Mouse (Mus musculus): Measurements from ENCODE around the gene Rgs4. TPM values are rescaled to one million over a fixed set of nuclear protein-coding genes. Genes with fewer than 3 reads are reported as not detected.

Gene Rgs4
- polyA plus RNA-seq, 1 experiment from 2014 or later: 50.1 TPM

DNA sequence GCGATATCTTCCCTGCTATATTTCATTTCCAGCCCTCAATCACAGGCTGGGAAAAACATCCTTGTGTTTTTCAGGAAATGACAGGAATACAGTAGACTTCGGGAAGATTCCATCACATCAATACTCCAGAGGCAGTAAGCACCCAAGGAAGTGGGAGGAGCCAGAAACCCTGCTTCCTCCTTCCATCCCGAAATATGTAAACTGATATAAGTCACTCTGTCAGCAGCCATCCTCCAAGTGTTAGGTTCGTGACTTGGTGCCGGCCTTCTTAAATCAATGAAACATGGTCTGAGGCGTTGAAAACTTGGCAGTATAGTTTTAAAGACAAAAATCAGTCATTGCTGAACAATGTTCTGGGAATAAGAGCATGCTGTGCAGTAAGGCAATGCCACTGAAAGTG lies 11.3 kb downstream of the Rgs4 start:
- no peaks in the 10 kb centered on the region for H3K27me3 ChIP-seq (replicated peaks)
- 86% methylated on average over 6 of the region's 6 CpGs for WGBS
- no peaks in the 10 kb centered on the region for H3K36me3 ChIP-seq (replicated peaks)
- no peaks in the 10 kb centered on the region for H3K4me1 ChIP-seq
- H3K27ac ChIP-seq: no peak overlapping the region
- H3K9me3 ChIP-seq: no peaks in the 10 kb centered on the region
- H3K9ac ChIP-seq: no peak overlapping the region
- H3K4me3 ChIP-seq: no peak overlapping the region
- no peak overlapping the region for H3K4me2 ChIP-seq
- ATAC-seq (replicated peaks): no peak

DNA sequence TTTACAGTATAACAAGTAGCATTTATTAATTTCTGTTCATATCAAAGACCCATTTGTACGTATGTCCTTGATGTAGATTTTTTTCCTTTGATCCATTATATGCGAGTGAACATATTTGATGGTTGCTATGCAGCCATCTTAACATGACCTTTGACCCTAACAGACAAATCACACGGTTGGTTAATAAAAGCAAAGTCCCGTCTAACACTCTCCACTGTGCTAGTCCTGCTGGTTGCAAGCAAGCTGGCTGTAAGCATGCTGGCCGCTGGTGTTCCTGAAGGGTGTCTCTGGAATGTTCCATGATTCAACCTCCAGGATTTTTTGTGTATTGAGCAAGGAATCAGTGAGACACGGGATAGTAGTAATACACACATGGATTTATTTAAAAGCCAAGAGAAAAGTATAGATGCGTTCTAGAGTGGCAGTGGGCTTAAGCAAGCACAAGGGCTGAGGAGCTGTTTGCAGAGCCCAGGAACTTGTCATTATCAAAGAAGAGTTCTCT lies 16.8 kb downstream of the Rgs4 start:
- no peaks in the 10 kb centered on the region for H3K9me3 ChIP-seq
- H3K4me1 ChIP-seq: no peaks in the 10 kb centered on the region
- no peak overlapping the region for H3K27ac ChIP-seq
- no peak overlapping the region for H3K4me2 ChIP-seq
- H3K4me3 ChIP-seq: no peak overlapping the region
- H3K9ac ChIP-seq: no peak overlapping the region
- H3K27me3 ChIP-seq (replicated peaks): no peaks in the 10 kb centered on the region
- ATAC-seq (replicated peaks): no peak
- 49% methylated on average over 7 of the region's 7 CpGs for WGBS
- no peaks in the 10 kb centered on the region for H3K36me3 ChIP-seq (replicated peaks)

DNA sequence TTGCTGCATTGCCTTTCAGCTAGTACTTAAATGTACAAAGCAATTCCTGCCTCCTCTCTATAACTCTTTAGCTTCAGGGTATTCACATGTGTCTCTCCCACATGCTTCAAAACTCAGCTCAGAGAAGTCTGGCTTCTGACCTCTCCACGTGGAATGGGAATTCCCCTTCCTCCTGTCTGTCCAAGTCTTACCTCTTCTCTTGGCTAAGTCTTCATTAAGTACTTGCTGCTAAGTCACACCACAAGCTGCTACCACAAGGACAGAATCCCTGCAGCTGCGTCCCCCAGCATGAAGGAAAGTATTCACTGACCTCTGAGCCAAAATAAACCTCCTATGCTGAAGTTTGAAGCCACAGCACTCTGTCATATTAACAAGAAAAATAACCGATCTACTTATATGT lies 21.1 kb downstream of the Rgs4 start:
- no peak for ATAC-seq (replicated peaks)
- Histone ChIP-seq H3K9me3 (no peaks in the 10 kb centered on the region), H3K27me3 (replicated peaks) (no peaks in the 10 kb centered on the region), H3K27ac (no peak overlapping the region), H3K4me1 (no peaks in the 10 kb centered on the region), H3K36me3 (replicated peaks) (no peaks in the 10 kb centered on the region), H3K9ac (no peak overlapping the region), H3K4me2 (no peak overlapping the region), H3K4me3 (no peak overlapping the region)
- 77% methylated on average over 3 of the region's 3 CpGs for WGBS

DNA sequence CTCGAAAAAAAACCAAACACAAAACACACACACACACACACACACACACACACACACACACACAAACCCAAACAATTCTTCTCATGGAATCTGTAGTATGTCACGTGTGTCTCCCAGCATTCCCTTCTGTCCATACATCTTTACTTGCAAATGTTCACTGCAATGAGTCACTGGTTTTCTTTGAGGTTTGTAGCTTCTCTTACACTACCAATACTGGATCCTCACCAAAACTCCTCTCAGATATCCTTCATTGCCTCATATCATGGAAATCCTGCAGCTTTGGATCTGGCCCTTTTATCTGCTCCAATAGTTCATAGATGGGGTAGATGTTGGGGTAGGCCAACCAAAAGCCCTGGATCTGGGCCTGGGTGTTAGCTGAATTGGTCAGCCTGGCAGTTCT lies 25.6 kb downstream of the Rgs4 start:
- H3K27me3 ChIP-seq (replicated peaks): no peaks in the 10 kb centered on the region
- no peak overlapping the region for H3K4me3 ChIP-seq
- 61% methylated on average over 2 of the region's 2 CpGs for WGBS
- no peak for ATAC-seq (replicated peaks)
- H3K9ac ChIP-seq: no peak overlapping the region
- H3K36me3 ChIP-seq (replicated peaks): no peaks in the 10 kb centered on the region
- no peak overlapping the region for H3K27ac ChIP-seq
- no peak overlapping the region for H3K4me2 ChIP-seq
- H3K9me3 ChIP-seq: no peaks in the 10 kb centered on the region
- H3K4me1 ChIP-seq: no peaks in the 10 kb centered on the region

DNA sequence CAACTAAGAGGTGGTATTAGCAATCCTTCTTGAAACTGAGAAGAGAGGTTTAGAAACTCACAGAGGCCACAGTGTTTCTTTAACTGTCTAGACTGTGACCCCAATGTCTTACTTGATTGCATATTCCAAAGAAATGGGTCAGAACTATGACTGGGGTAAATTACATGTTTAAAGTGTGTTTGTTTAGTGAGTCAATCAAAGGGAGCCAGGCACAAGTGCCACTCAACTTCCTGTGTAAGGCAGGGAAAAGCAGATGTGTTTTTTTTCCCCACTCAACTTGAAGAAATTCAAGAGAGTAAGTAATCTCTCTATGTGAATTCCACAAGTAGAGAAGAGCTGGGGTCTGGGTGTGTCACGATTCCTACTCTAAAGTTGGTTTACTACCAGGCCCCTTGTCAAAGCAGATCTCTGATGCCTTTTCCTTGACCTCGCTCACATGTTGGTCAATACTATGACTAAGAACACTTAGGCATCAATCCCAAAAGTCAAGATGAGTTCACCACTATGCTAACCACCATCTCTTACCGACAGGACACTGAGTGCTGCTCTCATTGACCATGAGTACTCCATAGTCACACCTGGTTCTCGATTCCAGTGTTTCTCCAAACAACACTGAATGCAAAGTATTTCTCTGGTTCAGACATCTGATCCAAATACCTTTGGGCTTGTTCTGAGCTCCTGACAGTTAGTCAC lies 42.9 kb downstream of the Rgs4 start:
- Histone ChIP-seq H3K27ac (no peak overlapping the region), H3K4me3 (no peak overlapping the region), H3K4me1 (no peaks in the 10 kb centered on the region), H3K9ac (no peak overlapping the region), H3K4me2 (no peak overlapping the region), H3K36me3 (replicated peaks) (no peaks in the 10 kb centered on the region), H3K27me3 (replicated peaks) (no peaks in the 10 kb centered on the region), H3K9me3 (no peaks in the 10 kb centered on the region)
- no peak for ATAC-seq (replicated peaks)
- WGBS: 84% methylated on average over 4 of the region's 4 CpGs

DNA sequence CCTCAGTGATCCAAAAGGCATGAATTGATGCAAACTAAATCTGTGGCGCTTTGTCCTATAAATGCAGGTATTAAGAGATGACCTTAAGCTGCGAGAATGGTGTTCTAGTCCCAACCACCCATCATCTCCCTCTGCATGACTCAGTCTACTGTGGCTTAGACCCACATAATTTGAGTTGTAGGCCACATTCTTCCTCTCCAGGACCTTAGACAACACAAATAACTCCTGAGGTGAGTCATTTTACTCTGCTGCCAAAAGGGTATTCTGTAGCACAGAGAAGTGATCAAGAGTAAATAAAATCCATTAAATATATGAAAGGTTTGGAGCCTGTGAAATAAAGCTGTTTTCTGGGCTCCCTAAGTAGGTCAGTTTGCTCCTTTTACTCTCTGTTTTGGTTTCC lies 48.3 kb downstream of the Rgs4 start:
- Histone ChIP-seq H3K9me3 (no peaks in the 10 kb centered on the region), H3K4me1 (no peaks in the 10 kb centered on the region), H3K36me3 (replicated peaks) (no peaks in the 10 kb centered on the region), H3K27ac (no peak overlapping the region), H3K27me3 (replicated peaks) (no peaks in the 10 kb centered on the region), H3K9ac (no peak overlapping the region), H3K4me3 (no peak overlapping the region), H3K4me2 (no peak overlapping the region)
- no peak for ATAC-seq (replicated peaks)
- 84% methylated on average over 2 of the region's 2 CpGs for WGBS

DNA sequence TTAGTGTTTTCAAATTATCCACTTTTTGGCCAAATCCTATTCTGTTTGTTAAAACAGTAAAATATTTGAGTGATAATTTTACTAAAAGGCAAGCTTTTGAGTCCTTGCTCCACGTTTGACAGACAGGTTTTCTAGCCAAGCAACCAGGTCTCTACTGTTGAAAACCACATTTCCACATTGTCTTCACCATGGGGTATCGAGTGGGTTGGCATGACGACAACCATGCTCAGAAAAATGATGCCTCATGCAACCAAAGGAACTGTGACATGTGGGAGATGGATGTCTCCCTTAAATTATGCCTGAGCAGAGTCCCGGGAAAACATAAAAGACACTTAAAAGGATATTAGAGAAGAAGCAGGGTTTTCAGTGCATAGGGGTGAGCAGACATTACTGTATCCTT lies 50.2 kb downstream of the Rgs4 start:
- 77% methylated on average over 4 of the region's 4 CpGs for WGBS
- Histone ChIP-seq H3K27me3 (replicated peaks) (no peaks in the 10 kb centered on the region), H3K36me3 (replicated peaks) (no peaks in the 10 kb centered on the region), H3K27ac (no peak overlapping the region), H3K4me3 (no peak overlapping the region), H3K9me3 (no peaks in the 10 kb centered on the region), H3K4me1 (peaks cover 7% of the 10 kb centered on the region), H3K4me2 (no peak overlapping the region), H3K9ac (no peak overlapping the region)
- no peak for ATAC-seq (replicated peaks)

DNA sequence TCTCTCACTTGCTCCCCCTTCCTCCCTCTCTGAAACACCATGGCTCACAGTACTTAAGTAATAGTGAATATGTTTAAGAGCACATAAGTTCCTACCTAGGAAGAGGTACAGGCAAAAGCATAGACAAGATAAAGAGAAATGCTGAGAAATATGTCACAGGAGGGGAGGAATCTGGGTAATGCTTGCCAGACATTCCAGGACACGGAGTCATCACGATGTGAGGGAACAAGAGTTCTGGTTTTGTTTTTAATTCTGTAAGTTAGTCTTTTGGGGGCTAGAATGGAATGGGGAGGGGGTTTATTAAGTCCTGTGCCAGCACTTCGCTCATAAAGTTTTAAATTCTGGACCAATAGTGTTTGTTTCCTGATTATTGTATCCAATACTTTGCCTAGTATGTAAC lies 52.1 kb downstream of the Rgs4 start:
- H3K36me3 ChIP-seq (replicated peaks): no peaks in the 10 kb centered on the region
- H3K4me3 ChIP-seq: no peak overlapping the region
- no peaks in the 10 kb centered on the region for H3K27me3 ChIP-seq (replicated peaks)
- no peak overlapping the region for H3K9ac ChIP-seq
- no peak overlapping the region for H3K27ac ChIP-seq
- WGBS: 90% methylated on average over 3 of the region's 3 CpGs
- ATAC-seq (replicated peaks): no peak
- no peaks in the 10 kb centered on the region for H3K9me3 ChIP-seq
- H3K4me2 ChIP-seq: no peak overlapping the region
- H3K4me1 ChIP-seq: peaks cover 7% of the 10 kb centered on the region

DNA sequence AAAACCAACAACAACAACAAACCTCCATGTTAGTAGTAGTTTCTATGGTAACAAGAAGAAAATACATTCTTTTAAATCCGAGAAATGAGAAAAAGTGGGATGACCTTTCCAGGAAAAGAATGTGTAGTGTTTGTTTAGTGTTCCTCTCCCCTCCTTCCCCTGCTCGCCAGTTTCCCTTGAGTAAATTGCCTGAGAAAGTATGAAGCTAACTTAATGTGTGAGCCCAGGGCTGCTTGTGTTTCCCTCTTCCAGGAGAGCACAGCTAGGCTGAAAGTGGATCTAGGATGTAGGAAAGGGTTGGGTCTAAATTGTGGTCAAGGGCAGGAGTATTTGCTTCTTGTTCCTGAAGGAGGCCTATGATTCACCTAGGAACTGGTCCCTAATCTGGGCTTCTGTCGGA lies 53.9 kb downstream of the Rgs4 start:
- no peak overlapping the region for H3K4me3 ChIP-seq
- 65% methylated on average over 3 of the region's 3 CpGs for WGBS
- no peak for ATAC-seq (replicated peaks)
- no peak overlapping the region for H3K4me2 ChIP-seq
- H3K27me3 ChIP-seq (replicated peaks): no peaks in the 10 kb centered on the region
- H3K4me1 ChIP-seq: peaks cover 7% of the 10 kb centered on the region
- no peaks in the 10 kb centered on the region for H3K9me3 ChIP-seq
- no peak overlapping the region for H3K27ac ChIP-seq
- H3K36me3 ChIP-seq (replicated peaks): no peaks in the 10 kb centered on the region
- no peak overlapping the region for H3K9ac ChIP-seq

DNA sequence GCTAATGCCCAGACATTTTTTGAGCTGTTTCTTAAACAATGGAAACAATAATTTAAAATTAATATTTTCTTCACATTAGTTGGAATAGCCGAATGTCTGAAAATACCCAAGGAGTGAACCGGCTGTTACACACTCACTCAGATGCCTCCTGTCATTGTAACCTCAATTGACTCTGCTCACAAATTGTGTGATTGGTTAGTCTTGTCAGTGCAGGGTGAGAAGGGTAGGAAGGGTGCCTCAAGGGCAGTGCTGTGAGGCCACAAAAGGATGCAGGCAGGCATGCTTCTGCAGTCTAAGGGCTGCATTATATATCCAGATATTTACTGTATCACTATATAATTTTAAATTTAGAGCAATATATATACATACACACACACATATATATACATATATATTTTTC lies 54.4 kb downstream of the Rgs4 start:
- 57% methylated on average over 2 of the region's 2 CpGs for whole genome bisulfite sequencing
- Histone ChIP-seq H3K27ac (no peak overlapping the region), H3K4me3 (no peak overlapping the region), H3K27me3 (replicated peaks) (no peaks in the 10 kb centered on the region), H3K36me3 (replicated peaks) (no peaks in the 10 kb centered on the region), H3K9ac (no peak overlapping the region), H3K9me3 (no peaks in the 10 kb centered on the region), H3K4me2 (no peak overlapping the region), H3K4me1 (peaks cover 7% of the 10 kb centered on the region)
- 0 out of 2 replicates have a peak, but pooled peaks have one; percentile 30 for ATAC-seq (replicated peaks)

Other genes starting within 250 kb of the Rgs4 start
- gene Nuf2, start 216.2 kb downstream of the Rgs4 start, polyA plus RNA-seq (2015; fragmentation: Nextera tagmentation; extraction: Ambion mirVana): 9.8 and 10.6 TPM in 2 replicates
- gene Rgs5, start 92.1 kb downstream of the Rgs4 start, polyA plus RNA-seq (2015; fragmentation: Nextera tagmentation; extraction: Ambion mirVana): 17.1 and 17.4 TPM in 2 replicates
- 3.3 and 4.4 TPM in 2 replicates for gene Ccdc190, start 181.0 kb upstream of the Rgs4 start, polyA plus RNA-seq (2015; fragmentation: Nextera tagmentation; extraction: Ambion mirVana)
- gene Hsd17b7, start 221.6 kb upstream of the Rgs4 start, polyA plus RNA-seq (2015; fragmentation: Nextera tagmentation; extraction: Ambion mirVana): 19.5 and 19.9 TPM in 2 replicates

Measured in midbrain, embryonic 15.5 days (tissue).